Mouse (Mus musculus) left cerebral cortex, postnatal 25 days (tissue): ENCODE measurements around the gene Cfap77. TPM values are rescaled to one million over a fixed set of nuclear protein-coding genes. Genes with fewer than 3 reads are reported as not detected.

Experiments
- DNase-seq, 2 experiments: peaks; one replicate each; pipeline ENCODE4 v3.0.0; 2022; ENCODE audit warnings: low spot score in 2 of 2, mixed read lengths in 1 of 2
- intact Hi-C: fragments of 180-260 bp; cut with DNase I; formaldehyde crosslinking; loops from one replicate; pipeline ENCODE4 v1.15.1; 2025
- total RNA-seq, 2 experiments: library from RNA; stranded (reverse); gene quantifications; 2 replicates each; pipeline ENCODE4 v1.2.3; 2021

Cfap77 gene
- total RNA-seq, 2 experiments from 2014 or later: 0.34 TPM; not detected in 1

DNA sequence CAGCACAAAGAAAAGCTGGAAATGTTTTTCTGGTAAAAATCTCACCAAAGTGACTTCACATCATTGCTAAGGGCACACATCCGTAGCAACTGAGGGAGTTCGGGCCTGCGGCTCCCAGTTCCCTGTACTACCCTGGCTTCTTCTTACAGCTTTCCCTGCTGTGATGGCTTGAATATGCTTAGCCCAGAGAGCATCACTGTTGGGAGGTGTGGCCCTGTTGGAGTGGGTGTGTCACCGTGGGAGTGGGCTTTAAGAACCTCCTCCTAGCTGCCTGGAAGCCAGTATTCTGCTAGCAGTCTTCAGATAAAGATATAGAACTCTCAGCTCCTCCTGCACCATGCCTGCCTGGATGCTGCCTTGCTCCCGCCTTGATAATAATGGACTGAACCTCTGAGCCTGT is 93.2 kb downstream of the Cfap77 start:
- intact Hi-C loops: no loop called here
- no peak for DNase-seq

DNA sequence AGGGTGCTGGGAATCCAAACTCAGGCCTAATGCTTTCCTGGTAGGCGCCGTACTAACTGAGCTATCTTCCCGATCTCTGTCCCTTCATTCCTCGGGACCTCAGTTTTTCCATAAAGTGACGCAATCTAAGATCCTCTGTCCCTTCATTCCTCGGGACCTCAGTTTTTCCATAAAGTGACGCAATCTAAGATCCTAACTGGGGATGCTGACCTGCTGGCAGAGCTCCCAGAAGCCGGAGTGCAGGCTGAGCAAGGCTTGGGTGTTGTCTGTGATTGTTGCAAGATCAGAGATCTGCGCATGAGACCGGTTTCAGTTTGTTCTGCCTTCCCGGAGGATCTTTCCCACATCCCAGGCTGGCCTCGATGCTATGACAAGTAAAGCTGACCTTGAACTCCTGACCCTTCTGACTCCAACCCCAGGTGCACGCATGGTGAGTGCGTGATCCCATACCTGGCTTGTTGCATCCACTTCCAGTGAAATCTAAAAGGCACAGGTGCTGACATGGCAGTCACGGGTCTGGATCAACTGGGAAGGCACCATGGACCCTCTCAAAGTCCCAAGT is 93.8 kb downstream of the Cfap77 start:
- intact Hi-C loops: no loop called here
- DNase-seq: no peak

GRCm38 (mm10) chr2:28956874-28957273 is 98.0 kb downstream of the Cfap77 start:
- DNase-seq: no peak
- intact Hi-C loops: no loop called here

GRCm38 (mm10) chr2:28954595-28954994 is 100.3 kb downstream of the Cfap77 start:
- intact Hi-C loops: no loop called here
- no peak for DNase-seq

DNA sequence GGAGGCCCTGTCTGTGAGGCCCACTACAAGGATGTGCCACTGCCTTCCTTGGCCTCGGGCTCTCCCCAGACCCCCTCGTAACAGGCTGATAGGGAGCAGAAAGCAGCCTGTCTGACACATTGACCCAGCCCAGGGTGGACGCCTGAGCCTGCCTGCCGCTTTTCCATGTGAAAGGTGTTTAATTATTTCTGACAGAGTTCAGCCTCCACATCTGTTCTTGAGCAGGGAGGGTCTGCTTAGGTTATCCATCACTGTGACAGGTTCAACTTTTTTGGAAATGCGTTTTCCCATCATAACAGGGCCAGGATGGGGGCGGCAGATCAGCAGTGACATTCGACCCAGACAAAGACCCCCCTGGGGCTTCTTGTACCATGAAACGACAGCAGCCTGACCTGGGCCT is 101.9 kb downstream of the Cfap77 start:
- intact Hi-C loops: no loop called here
- no peak for DNase-seq

DNA sequence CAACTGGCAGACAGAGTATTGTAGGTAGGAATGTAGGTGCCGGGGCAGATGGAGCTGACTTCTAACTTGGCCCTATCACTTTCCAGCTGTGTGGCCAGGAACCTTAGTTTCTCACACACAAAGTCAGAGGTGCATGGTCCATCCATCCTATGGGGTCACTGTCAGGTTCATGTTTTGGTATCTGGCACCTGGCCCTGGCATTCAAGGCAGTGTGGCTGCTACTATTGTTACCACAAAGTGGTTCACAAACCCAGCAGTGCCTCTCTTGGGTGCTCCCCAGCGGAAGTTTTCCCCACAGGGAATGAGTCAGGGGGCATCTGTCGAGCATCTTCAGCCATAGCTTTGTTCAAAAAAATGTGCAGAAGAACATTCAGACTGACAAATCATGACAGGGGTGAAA is 108.6 kb downstream of the Cfap77 start:
- intact Hi-C loops: no loop called here
- no peak for DNase-seq

DNA sequence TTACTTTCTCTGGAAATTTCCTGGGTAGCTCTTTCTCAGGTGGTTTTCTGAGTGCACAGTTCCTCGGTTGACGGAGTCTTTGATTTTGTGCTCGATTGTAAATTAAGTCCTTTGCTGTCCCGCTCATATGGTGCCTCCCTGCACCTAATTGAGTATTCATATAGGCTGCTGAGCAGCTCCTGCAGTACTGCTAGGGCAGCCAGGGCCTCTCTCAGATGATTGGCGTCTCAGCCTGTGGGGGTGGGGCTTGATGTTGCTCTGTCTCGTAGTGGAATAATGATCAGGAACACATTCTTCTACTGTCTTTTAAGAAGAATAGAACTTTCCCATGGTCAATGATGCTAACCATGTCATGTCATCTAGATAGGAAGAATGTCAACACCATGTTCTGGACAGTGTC is 109.5 kb downstream of the Cfap77 start:
- intact Hi-C loops: no loop called here
- DNase-seq: no peak

GRCm38 (mm10) chr2:28943666-28944516 is 111.0 kb downstream of the Cfap77 start:
- no peak for DNase-seq
- intact Hi-C loops: no loop called here

DNA sequence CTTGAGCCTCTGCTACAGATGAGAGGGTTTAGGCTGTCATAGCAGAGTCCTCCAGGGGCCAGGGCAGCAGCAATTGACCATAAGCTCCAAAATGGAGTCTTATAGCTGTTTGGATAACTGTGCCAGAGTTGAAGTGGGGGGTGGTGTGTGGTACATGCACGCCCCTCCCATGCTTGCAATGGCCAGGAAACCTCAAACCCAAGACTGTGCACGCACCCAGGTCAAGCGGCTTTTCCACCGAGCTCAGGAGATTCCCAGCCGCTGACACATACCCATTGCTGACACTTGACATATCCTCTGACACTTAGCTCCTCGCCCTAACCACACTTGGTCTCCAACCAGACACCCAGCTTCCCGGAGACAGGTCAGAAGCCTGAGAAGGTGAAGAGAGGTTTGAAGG is 115.9 kb downstream of the Cfap77 start:
- no peak for DNase-seq
- intact Hi-C loops: no loop called here

DNA sequence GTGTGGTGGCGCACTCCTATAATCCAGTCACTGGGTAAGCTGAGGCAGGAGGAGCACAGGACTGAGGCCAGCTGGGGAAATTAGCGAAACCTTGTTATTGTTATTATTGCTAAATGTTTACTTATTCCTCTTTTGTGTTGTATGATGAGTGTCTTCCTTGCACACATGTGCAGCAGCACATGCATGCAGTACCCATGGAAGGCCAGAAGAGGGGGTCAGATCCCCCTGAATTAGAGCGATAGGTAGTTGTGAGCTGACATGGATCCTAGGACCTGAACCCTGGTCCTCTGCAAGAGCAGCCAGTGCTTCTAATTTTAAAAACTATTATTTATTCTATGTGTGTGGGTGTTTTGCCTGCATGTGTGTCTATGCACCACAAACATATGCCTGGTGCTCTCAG is 124.3 kb downstream of the Cfap77 start:
- intact Hi-C loops: no loop called here
- no peak for DNase-seq

DNA sequence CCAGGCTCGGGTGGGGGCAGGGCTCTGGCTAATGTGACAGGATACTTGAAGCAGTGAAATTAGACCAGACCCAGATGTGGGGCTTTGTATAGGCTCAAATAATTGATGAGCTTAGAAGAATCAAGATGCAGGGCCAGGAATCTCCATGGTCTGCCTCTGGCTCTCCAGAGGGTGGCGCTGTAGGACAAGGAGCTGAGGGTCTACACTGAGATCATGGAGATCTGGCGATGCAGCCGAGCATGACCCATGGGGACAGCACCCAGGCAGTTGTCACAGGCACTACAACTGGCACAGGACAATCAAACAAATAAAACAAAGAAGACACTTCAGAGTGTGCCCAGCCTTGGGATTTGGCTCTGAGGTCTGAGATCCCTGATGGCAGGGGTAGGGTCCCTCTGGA is 131.0 kb downstream of the Cfap77 start:
- intact Hi-C loops: loop anchor here (1.0 kb wide), 2 partner anchors 52 to 129 kb away; no protein-coding TSS in a partner anchor
- peak; percentile 55 to 57 for DNase-seq

GRCm38 (mm10) chr2:28919001-28919400 is 135.9 kb downstream of the Cfap77 start:
- DNase-seq: no peak
- intact Hi-C loops: no loop called here

GRCm38 (mm10) chr2:28917518-28918361 is 137.1 kb downstream of the Cfap77 start:
- intact Hi-C loops: no loop called here
- DNase-seq: no peak

GRCm38 (mm10) chr2:28917156-28917517 is 137.7 kb downstream of the Cfap77 start:
- intact Hi-C loops: no loop called here
- no peak for DNase-seq

DNA sequence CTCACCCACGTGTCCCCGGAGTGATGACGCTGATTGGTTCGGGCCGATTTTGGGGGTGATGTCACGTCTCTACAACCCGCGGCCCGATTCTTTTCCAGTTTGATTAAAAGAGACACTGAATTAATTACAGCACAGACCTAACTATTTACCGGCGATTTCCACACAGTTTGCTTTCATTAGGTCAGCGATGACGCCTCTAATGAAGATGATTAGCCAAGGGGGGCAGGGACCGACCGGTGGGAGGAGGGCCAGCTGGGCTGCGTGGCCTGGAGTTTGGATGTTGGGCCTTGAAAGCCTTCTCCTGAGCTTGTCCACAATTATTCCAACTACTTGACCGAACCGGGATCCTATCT is 138.4 kb downstream of the Cfap77 start, which contains the start of gene Barhl1:
Barhl1 (minus strand) TSS at position 156 of the 353 bp plus-strand sequence.
- intact Hi-C loops: no loop called here
- no peak for DNase-seq

GRCm38 (mm10) chr2:28915768-28916512 is 138.9 kb downstream of the Cfap77 start:
- intact Hi-C loops: no loop called here

GRCm38 (mm10) chr2:28915104-28915738 is 139.6 kb downstream of the Cfap77 start:
- DNase-seq: no peak
- intact Hi-C loops: no loop called here

More at GRCm38 (mm10) chr2:28915768-28916512, 138.9 kb downstream of the Cfap77 start:
- no peak for DNase-seq

- no peak for DNase-seq
- intact Hi-C loops: loop anchor here (5.0 kb wide), 1 partner anchor 157 kb away; no protein-coding TSS in a partner anchor
Observed at GRCm38 (mm10) chr2:28914121-28914520, 140.7 kb downstream of the Cfap77 start.

DNA sequence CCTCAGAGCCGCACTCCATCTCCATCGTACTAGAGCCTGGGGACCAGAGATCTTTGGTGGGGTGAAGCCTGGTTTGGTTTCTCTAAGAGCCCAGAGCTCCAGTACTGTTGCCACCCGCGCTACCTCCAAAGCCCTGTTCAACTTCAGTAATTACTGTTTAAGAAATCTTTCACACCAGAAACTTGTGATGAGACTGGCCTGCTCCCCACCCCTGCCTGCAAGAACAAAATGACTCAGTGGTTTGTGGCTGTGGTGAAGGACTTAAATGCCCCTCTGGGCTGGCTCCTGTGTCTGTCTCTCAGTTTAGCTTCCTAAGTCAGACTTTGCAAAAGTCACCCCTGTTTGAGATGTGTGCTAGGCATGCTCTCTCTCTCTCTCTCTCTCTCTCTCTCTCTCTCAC is 141.9 kb downstream of the Cfap77 start:
- DNase-seq: no peak
- intact Hi-C loops: loop anchor here (5.0 kb wide), 1 partner anchor 156 kb away; no protein-coding TSS in a partner anchor
